In genomic region chr8:123800867-123801266, GRCm38 (mm10) we compare ENCODE assay signal across 29 mouse cellular contexts. TPM values are rescaled to one million over a fixed set of nuclear protein-coding genes. Genes with fewer than 3 reads are reported as not detected.
DNase-seq lines count a peak whose midpoint lies in the region; ATAC-seq and TF ChIP-seq lines count a peak whose summit lies in the region.
"Had no signal": no experiment of that assay in that cellular context is flagged by ENCODE, and none has a peak within 500 bp of the region (broad histone marks: within the 10 kb centered on the region; RNA-seq: fewer than 3 reads in every experiment).

No protein-coding gene starts in this region.

- no peak overlapping the region for H3K4me3 ChIP-seq in kidney, adult 2 months (ENCODE audit: insufficient read depth, low read depth, low read length)
- H3K4me3 ChIP-seq in kidney, embryonic 15.5 days (replicated peaks), result no peak overlapping the region
- no peak overlapping the region for H3K4me3 ChIP-seq in lung, postnatal 0 days (ENCODE audit: low read depth, low read length)
- no peak overlapping the region for H3K4me3 ChIP-seq in MEL (ENCODE audit: control insufficient read depth in 1 of 2, insufficient read depth in 1 of 2, low read depth in 2 of 2, low read length in 2 of 2)
- H3K4me3 ChIP-seq: embryonic facial prominence, embryonic 10.5 days; embryonic facial prominence, embryonic 15.5 days; forebrain, embryonic 12.5 days; heart, embryonic 15.5 days; limb, embryonic 13.5 days; liver, embryonic 13.5 days; lung, embryonic 15.5 days; midbrain, embryonic 13.5 days; neural tube, embryonic 15.5 days had no signal

- no peak for ATAC-seq in kidney, embryonic 15.5 days (replicated peaks; ENCODE audit: low FRiP score)
- ATAC-seq in lung, postnatal 0 days, result no peak
- ATAC-seq: forebrain, postnatal 0 days; hindbrain, embryonic 16.5 days; midbrain, embryonic 13.5 days had no signal

- TF ChIP-seq POLR2A in kidney, adult 2 months (IDR thresholded peaks at IDR 0.05; ENCODE audit: low read depth, low read length), result no peak
- TF ChIP-seq POLR2A in MEL (IDR thresholded peaks at IDR 0.05; ENCODE audit: control insufficient read depth in 1 of 2, insufficient read depth in 1 of 2, low read depth in 1 of 2, low read length in 2 of 2, poor library complexity in 1 of 2), result no peak

- no peaks in the 10 kb centered on the region for H3K9me3 ChIP-seq in kidney, embryonic 15.5 days (replicated peaks)
- H3K9me3 ChIP-seq in lung, postnatal 0 days (ENCODE audit: low read length), result no peaks in the 10 kb centered on the region
- no peaks in the 10 kb centered on the region for H3K9me3 ChIP-seq in MEL (replicated peaks; ENCODE audit: insufficient read depth, low read length)
- H3K9me3 ChIP-seq: embryonic facial prominence, embryonic 15.5 days; forebrain, embryonic 12.5 days; heart, embryonic 15.5 days; limb, embryonic 13.5 days; liver, embryonic 13.5 days; lung, embryonic 15.5 days; midbrain, embryonic 13.5 days; neural tube, embryonic 15.5 days had no signal

- no peak overlapping the region for H3K27ac ChIP-seq in kidney, adult 2 months (ENCODE audit: insufficient read depth, low read depth, low read length)
- H3K27ac ChIP-seq in kidney, embryonic 15.5 days, result no peak overlapping the region
- no peak overlapping the region for H3K27ac ChIP-seq in lung, postnatal 0 days (ENCODE audit: low read length)
- H3K27ac ChIP-seq in MEL (ENCODE audit: control insufficient read depth, low read depth, low read length), result no peak overlapping the region
- H3K27ac ChIP-seq: forebrain, embryonic 12.5 days; heart, embryonic 15.5 days; limb, embryonic 13.5 days; lung, embryonic 15.5 days; macrophage; midbrain, embryonic 13.5 days; neural tube, embryonic 15.5 days had no signal

- H3K4me1 ChIP-seq in kidney, adult 2 months (ENCODE audit: control insufficient read depth, insufficient read depth, low read length), result peaks cover 5% of the 10 kb centered on the region; the same call in 1 of the 2 replicates
- H3K4me1 ChIP-seq in kidney, embryonic 15.5 days, result peaks cover 6% of the 10 kb centered on the region
- no peaks in the 10 kb centered on the region for H3K4me1 ChIP-seq in lung, postnatal 0 days (ENCODE audit: insufficient read depth, low read depth, low read length)
- peaks cover 37% of the 10 kb centered on the region in 2 experiments for H3K4me1 ChIP-seq in MEL (ENCODE audit: control insufficient read depth in 1 of 2, insufficient read depth in 2 of 2, low read length in 2 of 2)

- H3K9ac ChIP-seq in kidney, embryonic 15.5 days, result no peak overlapping the region
- H3K9ac ChIP-seq in lung, postnatal 0 days (replicated peaks; ENCODE audit: low read depth), result no peak overlapping the region
- no peak overlapping the region for H3K9ac ChIP-seq in MEL (ENCODE audit: control insufficient read depth, low read depth, low read length, poor library complexity, severe bottlenecking)
- H3K9ac ChIP-seq: embryonic facial prominence, embryonic 15.5 days; forebrain, embryonic 12.5 days; forebrain, postnatal 0 days; heart, embryonic 15.5 days; limb, embryonic 13.5 days; liver, embryonic 13.5 days; lung, embryonic 15.5 days; midbrain, embryonic 13.5 days; neural tube, embryonic 15.5 days had no signal

- no peak for DNase-seq in kidney, adult 2 months
- DNase-seq in lung, postnatal 0 days (ENCODE audit: low spot score), result no peak
- DNase-seq in lung, postnatal 25 days (ENCODE audit: low spot score), result no peak
- peak; percentile 40 for DNase-seq in MEL (ENCODE audit: low read depth, low spot score)
- no peak for DNase-seq in adrenal gland, postnatal 25 days
- DNase-seq in layer of hippocampus, adult 9-11 months, result no peak
- DNase-seq: adrenal gland, postnatal 14 days; cerebellum, adult 18-20 months; cerebellum, postnatal 25 days; forebrain, postnatal 0 days; gastrocnemius, postnatal 10 days; kidney, adult 9 months; kidney, postnatal 14 days; liver, embryonic 13.5 days; retina, postnatal 1 day; right cerebral cortex, postnatal 14 days; thymus, adult 18-20 months; thymus, postnatal 36 days had no signal

- H3K36me3 ChIP-seq in kidney, adult 2 months (ENCODE audit: control insufficient read depth, insufficient read depth, low read length), result no peaks in the 10 kb centered on the region
- no peaks in the 10 kb centered on the region for H3K36me3 ChIP-seq in kidney, embryonic 15.5 days
- H3K36me3 ChIP-seq in lung, postnatal 0 days (ENCODE audit: insufficient read depth, low read length), result no peaks in the 10 kb centered on the region
- H3K36me3 ChIP-seq in MEL (ENCODE audit: control insufficient read depth in 1 of 2, insufficient read depth in 2 of 2, low read length in 2 of 2), result peaks cover 0 to 40% of the 10 kb centered on the region in 2 experiments; a peak in 2 of 4 replicates
- H3K36me3 ChIP-seq: embryonic facial prominence, embryonic 10.5 days; embryonic facial prominence, embryonic 15.5 days; forebrain, embryonic 12.5 days; heart, embryonic 15.5 days; limb, embryonic 13.5 days; liver, embryonic 13.5 days; lung, embryonic 15.5 days; midbrain, embryonic 13.5 days; neural tube, embryonic 15.5 days had no signal

- H3K79me2 ChIP-seq in MEL (ENCODE audit: control insufficient read depth, insufficient read depth, low read length, poor library complexity), result peaks cover 2% of the 10 kb centered on the region; the same call in 1 of the 2 replicates

- H3K4me2 ChIP-seq in kidney, embryonic 15.5 days, result no peak overlapping the region
- no peak overlapping the region for H3K4me2 ChIP-seq in lung, postnatal 0 days (replicated peaks; ENCODE audit: low read depth, low read length)
- H3K4me2 ChIP-seq: embryonic facial prominence, embryonic 15.5 days; forebrain, embryonic 12.5 days; heart, embryonic 15.5 days; limb, embryonic 13.5 days; liver, embryonic 13.5 days; lung, embryonic 15.5 days; midbrain, embryonic 13.5 days; neural tube, embryonic 15.5 days had no signal

- no peak for TF ChIP-seq RAD21 in MEL (IDR thresholded peaks at IDR 0.05; ENCODE audit: low read depth, low read length)

- 0 out of 2 replicates have a peak, but pooled peaks have one; percentile 6 for TF ChIP-seq CTCF in kidney, adult 2 months (conservative IDR thresholded peaks at IDR 0.05; ENCODE audit: insufficient read depth, insufficient read length, low read depth, low read length)
- TF ChIP-seq CTCF in lung, postnatal 0 days (IDR thresholded peaks at IDR 0.05), result peak; percentile 4; the same call in 1 of the 2 replicates
- TF ChIP-seq CTCF in MEL (IDR thresholded peaks at IDR 0.05 in 2 of 3, conservative IDR thresholded peaks at IDR 0.05 in 1 of 3; ENCODE audit: control insufficient read depth in 1 of 3, insufficient read depth in 1 of 3, low read depth in 2 of 3, low read length in 3 of 3, poor library complexity in 1 of 3, severe bottlenecking in 1 of 3), result peak; percentile 26 to 49 (median 38); a peak in 5 of 6 replicates

- TF ChIP-seq EP300 in lung, postnatal 0 days (IDR thresholded peaks at IDR 0.05), result no peak
- no peak for TF ChIP-seq EP300 in MEL (IDR thresholded peaks at IDR 0.05; ENCODE audit: low read depth in 1 of 2, low read length in 2 of 2)

- H3K27me3 ChIP-seq in kidney, adult 2 months (replicated peaks; ENCODE audit: control insufficient read depth, insufficient read depth, low read length), result no peaks in the 10 kb centered on the region
- no peaks in the 10 kb centered on the region for H3K27me3 ChIP-seq in kidney, embryonic 15.5 days
- H3K27me3 ChIP-seq in lung, postnatal 0 days (replicated peaks; ENCODE audit: insufficient read depth, low read length), result no peaks in the 10 kb centered on the region
- no peaks in the 10 kb centered on the region for H3K27me3 ChIP-seq in MEL (ENCODE audit: control insufficient read depth in 1 of 2, insufficient read depth in 2 of 2, low read length in 2 of 2)
- H3K27me3 ChIP-seq: embryonic facial prominence, embryonic 15.5 days; forebrain, embryonic 12.5 days; heart, embryonic 15.5 days; limb, embryonic 13.5 days; liver, embryonic 13.5 days; lung, embryonic 15.5 days; midbrain, embryonic 13.5 days; neural tube, embryonic 15.5 days had no signal

- WGBS in kidney, adult 2 months, result 94% methylated on average over 7 of the region's 7 CpGs
- WGBS in kidney, embryonic 15.5 days, result 94% methylated on average over 7 of the region's 7 CpGs
- WGBS in lung, postnatal 0 days, result 87% methylated on average over 7 of the region's 7 CpGs

TF ChIP-seq in MEL, 35 proteins besides CTCF, POLR2A, EP300 and RAD21:
- no peak for TF ChIP-seq CHD2 (IDR thresholded peaks at IDR 0.05; ENCODE audit: low read length)
- TF ChIP-seq CHD1 (IDR thresholded peaks at IDR 0.05; ENCODE audit: low read depth, low read length), result no peak
- no peak for TF ChIP-seq ZKSCAN1 (IDR thresholded peaks at IDR 0.05; ENCODE audit: low read depth, low read length)
- TF ChIP-seq TAL1 (IDR thresholded peaks at IDR 0.05; ENCODE audit: low read length), result no peak
- TF ChIP-seq RCOR1 (IDR thresholded peaks at IDR 0.05; ENCODE audit: low read depth, low read length), result no peak
- no peak for TF ChIP-seq GATA1 (IDR thresholded peaks at IDR 0.05; ENCODE audit: low read depth, low read length)
- no peak for TF ChIP-seq MAX (IDR thresholded peaks at IDR 0.05; ENCODE audit: low read length)
- TF ChIP-seq NELFE (IDR thresholded peaks at IDR 0.05; ENCODE audit: low read depth, low read length), result no peak
- no peak for TF ChIP-seq JUND (IDR thresholded peaks at IDR 0.05; ENCODE audit: low read depth, low read length)
- TF ChIP-seq SMC3 (IDR thresholded peaks at IDR 0.05; ENCODE audit: low read depth, low read length), result no peak
- no peak for TF ChIP-seq MYC (IDR thresholded peaks at IDR 0.05; ENCODE audit: low read depth, low read length)
- no peak for TF ChIP-seq BHLHE40 (IDR thresholded peaks at IDR 0.05; ENCODE audit: borderline replicate concordance, low read depth, low read length)

RNA-seq across cellular contexts. Expression of gene Rab4a, which starts 4.9 kb away (rescaled TPM):
- polyA plus RNA-seq in kidney, adult 2 months (2012; rRNA removed), result 38.8 and 42.7 TPM in 2 replicates
- polyA plus RNA-seq in kidney, embryonic 15.5 days (2015; fragmentation: Nextera tagmentation; extraction: Ambion mirVana), result 39.6 and 44.9 TPM in 2 replicates
- 27.9 and 32.1 TPM in 2 replicates for polyA plus RNA-seq in lung, postnatal 0 days (2015; fragmentation: Nextera tagmentation; extraction: Ambion mirVana)
- 22.2 and 23.1 TPM in 2 replicates for total RNA-seq in MEL (2012; rRNA removed)
- 10 to 100 TPM in 1 of 2 experiments, not detected in 1; 44.6 TPM for polyA plus RNA-seq in MEL (2012; ENCODE audit: insufficient read depth in 1 of 2, insufficient read length in 2 of 2, low read depth in 1 of 2, low replicate concordance in 2 of 2, missing spikeins in 1 of 2)
- total RNA-seq in adrenal gland, postnatal 25 days (2021), result 23.6 and 24.6 TPM in 2 replicates

RNA-seq across cellular contexts. Expression of gene Ccsap, which starts 59.1 kb away (rescaled TPM):
- 0.22 and 0.30 TPM in 2 replicates for polyA plus RNA-seq in kidney, adult 2 months (2012; rRNA removed)
- 3.5 TPM in 2 replicates for polyA plus RNA-seq in kidney, embryonic 15.5 days (2015; fragmentation: Nextera tagmentation; extraction: Ambion mirVana)
- 1.2 and 1.3 TPM in 2 replicates for polyA plus RNA-seq in lung, postnatal 0 days (2015; fragmentation: Nextera tagmentation; extraction: Ambion mirVana)
- total RNA-seq in MEL (2012; rRNA removed), result 6.7 and 7.0 TPM in 2 replicates
- 10 to 100 TPM in 1 of 2 experiments, not detected in 1; 12.1 TPM for polyA plus RNA-seq in MEL (2012; ENCODE audit: insufficient read depth in 1 of 2, insufficient read length in 2 of 2, low read depth in 1 of 2, low replicate concordance in 2 of 2, missing spikeins in 1 of 2)
- 2.7 and 4.4 TPM in 2 replicates for total RNA-seq in adrenal gland, postnatal 25 days (2021)
